Mouse (Mus musculus) myocyte (in vitro differentiated cells): Measurements from ENCODE around the gene Ypel1.

ENCODE experiments used
- POLR2A ChIP-seq: IDR thresholded peaks from one replicate; pipeline ENCODE4 v1.6.1; 2011; ENCODE audit warnings: low read depth, mild to moderate bottlenecking, control low read depth, moderate library complexity; ENCODE audit not compliant: insufficient read length
- TCF12 ChIP-seq: IDR thresholded peaks from one replicate; pipeline ENCODE4 v1.6.1; 2011; ENCODE audit warnings: mild to moderate bottlenecking, control low read depth; ENCODE audit not compliant: poor library complexity, insufficient read depth, severe bottlenecking

DNA sequence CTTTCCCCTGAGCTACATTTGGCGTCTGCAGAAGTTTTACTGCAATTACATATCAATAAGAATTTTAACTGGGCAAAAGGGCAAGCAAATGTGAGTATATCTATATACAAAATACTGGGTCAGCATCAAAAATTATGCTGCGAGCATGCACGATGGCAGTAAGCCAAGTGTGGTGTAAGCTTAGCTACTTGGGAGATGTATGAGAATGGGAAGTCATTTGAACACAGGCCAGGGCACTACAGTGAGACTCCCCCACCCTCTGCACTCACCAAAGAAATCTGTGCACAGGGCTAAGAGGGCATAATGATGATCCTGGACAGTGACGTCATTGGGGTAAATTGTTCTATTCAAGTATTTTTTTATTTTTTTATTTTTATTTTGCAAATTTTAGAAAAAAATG lies 35.1 kb downstream of the Ypel1 start:
- TF ChIP-seq POLR2A (no peak), TCF12 (no peak)
